Mouse (Mus musculus): ENCODE data around the gene Hace1. TPM values are rescaled to one million over a fixed set of nuclear protein-coding genes. Genes with fewer than 3 reads are reported as not detected.

Gene Hace1
- polyA plus RNA-seq, 1 experiment from 2014 or later, result 30.0 TPM

- Histone ChIP-seq H3K27ac (ENCODE audit: low read depth, low read length) (no peak overlapping the region), H3K4me3 (ENCODE audit: low read depth, low read length) (no peak overlapping the region), H3K4me2 (no peak overlapping the region), H3K9ac (ENCODE audit: low read depth, low read length) (no peak overlapping the region), H3K27me3 (replicated peaks; ENCODE audit: control insufficient read depth, insufficient read depth, low read length) (no peaks in the 10 kb centered on the region), H3K4me1 (replicated peaks; ENCODE audit: control insufficient read depth, insufficient read depth, low read length) (no peaks in the 10 kb centered on the region), H3K36me3 (ENCODE audit: control insufficient read depth, insufficient read depth, low read length) (no peaks in the 10 kb centered on the region), H3K9me3 (ENCODE audit: control insufficient read depth, low read length) (no peaks in the 10 kb centered on the region)
- ATAC-seq (replicated peaks; ENCODE audit: low FRiP score) (no peak), DNase-seq (ENCODE audit: low spot score) (no peak)
- WGBS, result 87% methylated on average over 4 of the region's 4 CpGs
Measured at GRCm38 (mm10) chr10:45711348-45711747, 133.7 kb downstream of the Hace1 start.

Small RNA genes lying within 50 kb of the gene (microRNA-seq; reads per million reads assigned to microRNA genes)
- not detected for gene Gm27731 (ENCODE audit: borderline number of aligned reads)

Other genes with a start within 250 kb of the Hace1 start
- gene Bves, start 242.1 kb upstream of the Hace1 start, polyA plus RNA-seq (2014; fragmentation: Nextera tagmentation; extraction: Ambion mirVana), result 1.2 and 1.4 TPM in 2 replicates
- gene Lin28b, start 91.4 kb upstream of the Hace1 start, polyA plus RNA-seq (2014; fragmentation: Nextera tagmentation; extraction: Ambion mirVana), result 34.2 and 36.4 TPM in 2 replicates

Data from liver, embryonic 11.5 days (tissue).